Mouse (Mus musculus) monocyte, adult 2 months (primary cell): ENCODE measurements around the gene Gm3512.
"Not testable (repeated sequence)": the region's sequence is repeated elsewhere in the genome, so short reads cannot be mapped to it uniquely, and the experiment has no call there.

ENCODE experiments used
- DNase-seq, 2 experiments: peaks; one replicate each; pipeline ENCODE4 v3.0.0; 2022; ENCODE audit warnings: low spot score in 2 of 2, low read depth in 1 of 2

The Gm3512 gene

GRCm38 (mm10) chr14:7174483-7174971 lies at the start of gene Gm3512:
TSS of gene Gm3512 (minus strand) at chr14:7174533.
- not testable (repeated sequence) for DNase-seq

GRCm38 (mm10) chr14:7200070-7200469 lies 25.7 kb upstream of the Gm3512 start:
- DNase-seq: peak in 1 of 2 experiments; percentile 0

- not testable (repeated sequence) for DNase-seq
These were observed 20.1 kb upstream of the Gm3512 start, which contains the start of gene Gm16434 for GRCm38 (mm10) chr14:7194440-7194839. TSS of gene Gm16434 (minus strand) at chr14:7194540.

GRCm38 (mm10) chr14:7125312-7125711 lies 49.0 kb downstream of the Gm3512 start, which contains the start of gene Gm6676:
TSS of gene Gm6676 (minus strand) at chr14:7125412.
- not testable (repeated sequence) for DNase-seq

GRCm38 (mm10) chr14:7105124-7105802 lies 69.1 kb downstream of the Gm3512 start:
- not testable (repeated sequence) for DNase-seq
